Mouse (Mus musculus) c-Kit-negative CD71-positive TER-119-positive erythroid progenitor cells, embryonic 14.5 days (primary cell): ENCODE data around the gene Arap1.
A peak's percentile ranks its signal among the peaks of the same experiment; 100 is the strongest.

Experiments used
- DNase-seq: peaks from one replicate; pipeline ENCODE4 v3.0.0-alpha.2; 2013; ENCODE audit warnings: low read depth, low spot score

Arap1 gene

GRCm38 (mm10) chr7:101449855-101450254, 102.0 kb downstream of the Arap1 start:
- DNase-seq, result no peak

DNA sequence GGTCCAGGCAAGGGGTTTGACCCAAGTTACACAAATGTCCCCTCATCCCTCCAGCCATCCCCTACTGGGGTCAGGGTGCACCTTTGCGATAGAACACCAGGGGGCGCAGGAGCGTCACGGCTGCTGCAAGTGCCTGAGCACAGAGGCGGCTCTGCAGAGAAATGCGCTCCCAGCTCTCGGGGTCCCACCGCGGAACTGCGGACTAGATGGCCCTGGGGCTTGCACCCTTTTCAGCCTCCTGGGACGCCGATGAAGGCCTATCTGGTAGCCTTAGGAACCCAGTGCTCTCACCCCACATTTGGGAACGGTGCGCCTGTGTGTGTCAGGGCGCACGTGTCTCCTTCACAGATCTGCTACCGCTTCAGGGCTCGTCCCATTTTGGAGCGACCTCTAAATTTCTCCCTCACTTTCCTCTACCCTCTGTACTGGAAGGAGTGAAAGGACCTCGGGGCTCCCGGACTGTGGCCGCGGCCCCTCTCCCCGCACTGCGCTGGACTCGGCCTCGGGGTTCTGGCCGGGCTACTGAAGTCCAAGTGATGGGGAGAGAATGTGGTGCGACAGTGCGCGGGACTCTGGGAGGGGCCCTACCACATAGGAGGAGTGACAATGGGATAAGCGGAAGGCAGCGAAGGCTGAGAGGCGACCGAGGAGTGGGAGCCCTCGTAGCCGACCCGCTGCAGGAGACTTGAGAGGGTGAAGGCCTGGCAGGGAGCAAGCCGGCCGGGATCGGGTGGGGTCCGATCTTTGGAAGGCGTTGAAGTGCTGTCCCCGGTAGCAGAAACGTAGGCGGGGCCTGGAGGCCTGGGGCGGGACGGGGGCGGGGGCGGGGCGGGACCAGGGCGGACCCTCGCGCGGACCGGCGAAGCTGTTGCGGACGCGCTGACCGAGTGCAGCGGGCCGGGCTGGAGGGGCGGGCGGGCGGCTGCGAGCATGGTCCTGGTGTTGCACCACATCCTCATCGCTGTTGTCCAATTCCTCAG, 102.8 kb downstream of the Arap1 start:
- peak; percentile 15 for DNase-seq

- no peak for DNase-seq
Measured at GRCm38 (mm10) chr7:101452669-101453068, 104.8 kb downstream of the Arap1 start.

DNA sequence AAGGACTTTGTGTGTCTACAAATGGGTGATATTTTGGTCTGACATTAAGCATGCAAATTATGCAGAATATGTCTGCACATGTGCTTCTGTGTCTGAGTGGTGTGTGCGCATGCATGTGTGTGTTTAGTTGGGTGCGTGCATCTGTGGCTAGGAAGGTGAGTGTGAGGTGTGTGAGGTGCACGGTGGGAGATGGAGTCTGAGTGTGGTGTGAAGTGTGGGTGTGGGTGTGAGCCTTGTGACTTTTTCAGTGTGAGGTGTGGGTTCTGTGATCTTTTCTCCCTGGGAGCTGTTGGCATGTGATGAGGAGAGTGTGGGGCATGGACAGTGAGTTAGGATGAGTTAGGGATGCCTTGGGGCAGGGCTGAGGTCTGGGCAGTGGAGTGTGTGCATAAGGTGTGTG, 105.4 kb downstream of the Arap1 start:
- DNase-seq, result no peak

DNA sequence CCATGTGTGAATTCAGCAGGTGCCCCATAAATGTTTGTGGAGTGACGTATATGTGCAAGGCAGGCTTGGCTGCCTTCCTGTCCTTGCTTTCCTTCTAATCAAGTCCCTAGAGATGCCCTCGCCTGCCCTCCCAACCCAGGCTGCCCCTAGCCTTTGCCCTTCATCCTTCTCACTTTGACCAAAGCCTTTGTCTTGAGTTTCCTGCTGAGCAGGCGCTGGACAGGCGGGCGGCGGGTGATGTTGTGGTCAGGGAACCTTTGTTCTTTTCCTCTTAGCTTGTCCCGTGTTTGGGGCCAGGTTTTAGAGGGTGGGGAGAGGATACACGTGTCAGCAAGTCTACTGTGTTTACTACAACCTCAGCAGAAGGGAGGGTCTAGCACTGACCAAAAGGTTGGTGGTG, 105.9 kb downstream of the Arap1 start:
- DNase-seq, result no peak

- DNase-seq, result no peak
Measured at GRCm38 (mm10) chr7:101454479-101454878, 106.6 kb downstream of the Arap1 start.

GRCm38 (mm10) chr7:101455141-101455540, 107.3 kb downstream of the Arap1 start:
- no peak for DNase-seq

DNA sequence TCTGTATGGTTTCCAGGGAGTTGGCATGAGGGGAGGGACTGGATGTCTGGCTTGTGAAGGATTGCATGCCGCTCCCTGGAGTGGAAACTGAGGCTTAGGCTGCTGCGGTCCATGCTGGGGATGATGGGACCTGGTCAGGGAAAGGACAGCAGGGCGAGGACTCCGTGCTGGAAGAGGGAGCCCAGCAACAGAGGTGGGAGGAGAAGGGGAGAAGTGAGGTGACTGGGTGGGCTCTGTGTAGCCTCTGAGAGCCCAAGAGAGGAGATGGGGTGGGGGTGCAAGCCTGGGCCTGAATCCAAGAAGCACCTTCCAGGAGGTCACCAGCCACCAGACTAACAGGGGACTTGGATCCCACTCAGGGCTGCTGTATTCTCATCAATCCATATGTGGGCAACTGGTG, 108.5 kb downstream of the Arap1 start:
- no peak for DNase-seq

DNA sequence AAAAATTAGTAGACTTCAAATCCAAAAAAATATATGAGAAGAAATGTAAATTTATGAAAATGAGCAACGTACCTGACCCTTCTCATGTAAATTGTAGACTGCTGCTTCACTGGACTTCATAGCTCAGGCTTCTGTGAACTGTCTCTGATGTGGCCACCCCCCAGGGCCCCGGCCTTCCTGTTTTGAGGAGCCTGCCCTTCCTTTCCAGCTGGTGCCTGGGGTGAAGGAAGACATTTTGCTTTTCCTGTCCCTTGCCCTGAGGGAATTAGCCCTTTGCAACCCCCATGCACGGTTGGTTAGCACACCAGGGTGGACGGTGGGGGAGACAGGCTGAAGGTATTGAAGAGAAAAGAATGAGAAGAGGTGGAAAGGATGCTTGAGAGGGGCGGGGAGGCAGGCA, 108.9 kb downstream of the Arap1 start:
- no peak for DNase-seq

- no peak for DNase-seq
Measured at GRCm38 (mm10) chr7:101457283-101457682, 109.4 kb downstream of the Arap1 start.

GRCm38 (mm10) chr7:101457801-101458200, 109.9 kb downstream of the Arap1 start:
- DNase-seq, result no peak

GRCm38 (mm10) chr7:101458278-101458781, 110.5 kb downstream of the Arap1 start:
- DNase-seq, result no peak

DNA sequence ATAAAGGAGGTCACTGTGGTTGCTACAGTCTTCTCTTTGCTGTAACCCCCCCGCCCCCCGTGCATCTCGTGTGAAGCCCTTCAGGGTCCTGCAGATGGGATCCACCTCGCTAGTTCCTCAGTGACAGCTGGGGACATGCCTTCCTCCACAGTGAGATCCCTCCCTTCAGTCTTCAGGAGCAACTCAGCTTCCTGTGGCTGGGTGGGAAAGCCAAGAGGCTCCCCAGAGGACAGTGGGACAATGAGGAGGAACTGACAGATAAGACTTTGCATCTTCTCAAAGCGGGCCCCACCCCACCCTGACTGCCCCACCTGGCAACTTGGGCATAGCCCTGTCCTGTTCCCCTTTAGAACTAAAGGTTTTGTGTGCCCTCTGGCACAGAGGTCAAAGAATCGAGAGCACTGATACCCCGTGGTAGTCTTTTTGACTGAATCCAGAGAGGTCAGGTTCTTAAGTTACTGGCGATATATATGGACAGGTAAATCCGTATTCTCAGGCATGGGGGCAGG, 111.5 kb downstream of the Arap1 start:
- DNase-seq, result no peak

GRCm38 (mm10) chr7:101459923-101460607, 112.2 kb downstream of the Arap1 start:
- no peak for DNase-seq

GRCm38 (mm10) chr7:101460608-101460957, 112.7 kb downstream of the Arap1 start:
- no peak for DNase-seq

DNA sequence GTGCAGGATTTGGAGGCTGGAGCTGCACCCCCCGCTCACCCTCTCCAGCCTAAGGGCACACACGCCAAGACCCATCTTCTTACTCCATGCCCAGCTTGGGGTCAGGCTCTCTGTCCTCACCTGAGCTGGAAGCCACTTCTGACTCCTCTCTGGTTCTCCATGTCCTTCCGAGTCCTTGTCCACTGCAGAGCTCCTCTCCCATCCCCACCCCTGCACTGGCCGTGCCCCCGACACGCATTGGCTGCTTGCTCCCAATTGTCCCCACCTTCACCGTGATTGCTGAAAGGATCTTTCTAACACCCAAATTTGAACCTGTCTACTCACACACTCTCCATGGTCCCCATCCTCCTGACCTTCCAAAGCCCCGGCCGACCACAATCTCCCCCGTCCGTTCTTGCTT, 113.7 kb downstream of the Arap1 start:
- no peak for DNase-seq
